Mouse (Mus musculus): ENCODE measurements around the gene Smg6.
"Not testable (repeated sequence)": the region's sequence is repeated elsewhere in the genome, so short reads cannot be mapped to it uniquely, and the experiment has no call there.

Smg6 gene

DNA sequence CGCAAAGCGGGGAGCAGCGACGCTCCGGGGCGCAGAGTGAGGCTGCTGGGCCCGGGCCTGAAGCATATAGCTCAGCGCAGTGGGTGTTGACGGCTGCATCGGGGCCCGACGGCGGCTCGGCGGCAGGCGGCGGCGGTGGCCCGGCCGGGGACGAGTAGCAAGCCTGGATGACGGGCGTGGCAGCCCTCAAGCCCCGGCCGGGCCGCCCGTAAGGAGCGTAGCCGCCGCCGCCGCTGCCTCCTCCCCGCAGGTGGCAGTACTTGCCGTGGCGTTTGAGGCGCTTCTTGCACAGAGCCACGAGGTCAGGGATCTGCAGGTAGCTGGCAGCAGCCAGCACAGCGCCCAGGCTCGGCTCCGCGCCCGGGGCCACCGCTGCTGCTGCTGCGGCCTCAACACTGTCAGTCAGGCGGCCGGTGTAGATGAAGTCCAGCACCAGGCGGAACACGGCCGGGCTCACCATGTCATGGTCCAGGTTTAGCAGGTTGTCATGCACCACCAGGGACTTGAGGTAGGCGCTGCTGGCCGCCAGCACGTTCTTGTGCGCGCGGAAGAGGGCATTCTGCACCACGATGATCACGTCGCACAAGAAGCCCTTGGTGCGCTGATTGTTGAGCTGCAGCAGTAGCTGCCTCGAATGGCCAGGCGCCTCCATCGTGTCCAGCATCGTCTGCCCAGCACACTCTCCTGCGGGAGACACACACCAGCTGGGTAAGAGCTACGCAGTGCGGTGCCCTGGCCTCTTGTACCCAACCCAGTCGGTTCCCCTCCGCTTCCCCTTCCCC is 241.4 kb downstream of the Smg6 start:
- DNase-seq (ENCODE audit: low read depth, low spot score) = peak; percentile 45

DNA sequence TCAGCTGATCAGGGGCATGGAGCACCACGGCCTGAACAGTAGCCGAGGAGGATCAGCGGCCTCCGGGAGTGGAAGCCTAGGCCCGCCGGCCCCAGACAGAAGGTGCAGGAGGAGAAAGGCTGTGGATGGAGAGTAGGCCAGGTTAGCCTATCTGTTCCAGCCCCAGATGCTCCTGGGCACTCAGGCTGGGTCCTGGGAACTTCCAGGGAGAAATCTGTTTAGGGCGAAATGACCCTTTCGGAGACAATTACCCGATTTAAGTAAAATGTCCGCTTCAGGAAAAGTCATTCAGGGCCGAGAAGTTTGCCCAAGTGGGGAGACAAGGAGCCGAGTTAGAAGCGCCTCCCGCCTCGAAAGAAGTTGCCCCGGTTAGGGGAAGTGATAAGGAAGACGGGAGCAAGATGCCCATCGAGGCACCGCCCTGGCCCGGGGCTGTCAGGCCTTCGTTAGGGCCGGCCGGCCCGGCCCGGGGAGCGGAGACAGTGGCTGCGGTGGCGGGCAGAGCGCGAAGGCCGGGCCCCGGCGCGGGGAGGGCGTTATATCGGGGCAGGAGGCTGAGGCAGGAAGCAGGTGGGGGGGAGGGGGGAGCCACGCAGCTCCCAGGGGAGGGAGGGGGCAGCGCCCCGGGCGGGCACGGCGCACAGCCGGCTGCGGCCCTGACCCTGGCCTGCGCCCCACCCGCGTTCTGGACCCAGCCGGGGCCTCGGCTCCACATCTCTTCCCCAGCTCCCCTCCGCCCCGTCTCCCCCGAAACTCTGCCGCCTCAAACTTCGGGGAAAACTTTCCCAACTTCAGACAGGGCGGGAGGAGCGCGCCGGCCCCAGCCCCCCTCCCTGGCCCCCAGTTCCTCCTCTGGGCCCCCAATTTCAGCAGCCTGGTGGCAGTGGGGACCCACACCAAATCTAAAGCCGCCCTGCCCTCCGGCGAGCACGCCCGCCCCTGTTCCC is 242.3 kb downstream of the Smg6 start:
- DNase-seq (ENCODE audit: low read depth, low spot score) = peak; percentile 27

DNA sequence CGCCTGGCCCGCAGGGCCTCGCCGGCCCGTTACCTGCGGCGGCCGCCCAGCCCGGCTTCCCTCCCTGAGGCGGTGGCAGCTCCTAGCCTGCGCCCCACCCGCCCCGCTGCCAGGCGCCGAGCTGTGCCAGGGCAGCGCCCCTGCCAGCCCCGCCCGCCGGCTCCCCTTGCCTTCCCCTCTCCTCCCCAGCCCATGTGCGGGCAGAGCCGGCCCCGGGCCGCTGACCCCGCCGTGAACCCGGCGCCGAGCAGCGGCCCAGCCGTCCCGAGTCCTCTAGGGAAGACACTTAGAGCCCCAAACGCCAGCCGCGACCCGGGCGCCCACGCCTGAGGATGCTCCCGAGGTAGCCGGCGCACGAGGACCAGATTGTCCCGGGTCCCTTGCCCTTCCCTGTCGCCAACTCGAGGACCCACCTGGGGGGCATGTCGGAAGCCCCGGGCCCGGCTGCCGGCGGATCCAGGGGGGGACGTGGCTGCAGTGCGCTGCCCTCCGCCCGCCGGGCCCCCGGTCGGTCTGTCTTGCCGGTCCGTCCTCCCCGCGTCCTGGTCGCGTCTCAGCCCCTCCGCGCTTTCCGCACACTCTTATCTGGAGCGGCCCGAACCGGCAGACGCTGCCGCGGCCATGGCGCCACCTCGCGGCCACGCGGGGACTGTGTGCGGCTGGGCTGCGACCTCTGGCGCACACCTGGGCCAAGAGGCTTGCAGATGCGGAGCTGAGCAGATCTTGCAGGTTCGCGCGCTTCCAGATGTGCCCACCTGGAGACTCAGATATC is 243.2 kb downstream of the Smg6 start:
- peak; percentile 83 for DNase-seq (ENCODE audit: low read depth, low spot score)

DNA sequence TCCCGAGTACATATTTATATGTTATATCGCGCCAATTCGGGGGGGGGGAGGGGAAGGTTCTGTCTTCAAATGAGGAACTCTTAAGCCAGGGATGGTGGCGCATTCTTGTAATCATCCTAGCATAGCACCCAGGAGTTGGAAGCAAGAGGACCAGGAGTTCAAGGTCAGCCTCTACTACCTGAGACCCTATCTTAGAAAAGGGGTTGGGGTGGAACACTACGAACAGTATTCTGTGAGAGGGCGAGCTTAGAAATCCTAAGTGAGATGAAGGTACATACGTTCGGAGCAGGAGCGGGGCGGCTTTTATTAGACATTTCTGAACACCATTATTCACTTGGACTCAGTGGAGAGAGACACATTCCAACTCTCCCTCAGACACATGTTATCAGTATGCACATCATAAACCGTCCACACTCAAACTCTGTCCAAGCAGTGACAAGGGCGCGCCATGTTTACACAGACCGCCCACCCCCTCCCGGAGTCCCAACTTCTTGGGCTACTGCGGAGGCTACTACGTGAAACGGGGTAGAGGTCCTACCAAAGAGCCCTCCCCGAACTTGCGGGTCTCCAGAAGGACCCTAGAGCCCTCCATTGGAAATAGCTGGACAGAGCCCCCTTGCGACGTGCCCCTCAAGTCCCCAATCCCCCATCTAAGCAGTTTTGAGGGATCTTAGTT is 243.9 kb downstream of the Smg6 start, which contains the start of gene Hic1:
Hic1 (minus strand) TSS at position 115 of the 676 bp plus-strand sequence.
- peak; percentile 22 for DNase-seq (ENCODE audit: low read depth, low spot score)

DNA sequence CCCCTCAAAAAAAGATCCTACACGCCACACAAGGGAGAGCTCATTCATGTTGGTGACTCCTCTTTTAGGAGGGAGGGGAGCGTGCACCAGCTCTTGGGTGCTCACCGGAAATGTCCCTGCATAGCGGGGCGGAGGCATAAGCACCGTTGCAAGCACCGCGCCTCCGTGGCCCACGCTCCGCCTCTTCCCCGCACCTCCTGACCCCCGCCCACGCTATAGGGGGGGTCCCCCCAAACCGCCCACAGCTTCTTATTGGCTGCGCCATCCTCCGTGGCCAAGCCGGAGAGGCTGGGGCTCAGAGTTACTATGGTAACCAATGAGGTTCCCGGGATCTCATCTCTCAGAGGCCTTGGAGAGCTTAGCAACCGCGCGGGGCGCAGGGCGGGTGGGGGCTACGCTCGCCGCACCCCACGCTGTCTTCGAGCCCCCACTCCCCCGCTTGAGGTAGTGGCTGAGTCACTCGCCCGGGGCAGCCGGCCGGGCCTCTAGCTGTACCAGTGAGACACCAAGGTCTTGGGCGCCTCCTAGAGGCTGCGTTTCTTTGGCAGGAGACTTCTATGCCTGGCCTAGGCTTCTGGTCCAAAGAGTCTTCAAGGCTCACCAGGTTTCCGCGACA is 244.6 kb downstream of the Smg6 start:
- peak; percentile 95 for DNase-seq (ENCODE audit: low read depth, low spot score)

DNA sequence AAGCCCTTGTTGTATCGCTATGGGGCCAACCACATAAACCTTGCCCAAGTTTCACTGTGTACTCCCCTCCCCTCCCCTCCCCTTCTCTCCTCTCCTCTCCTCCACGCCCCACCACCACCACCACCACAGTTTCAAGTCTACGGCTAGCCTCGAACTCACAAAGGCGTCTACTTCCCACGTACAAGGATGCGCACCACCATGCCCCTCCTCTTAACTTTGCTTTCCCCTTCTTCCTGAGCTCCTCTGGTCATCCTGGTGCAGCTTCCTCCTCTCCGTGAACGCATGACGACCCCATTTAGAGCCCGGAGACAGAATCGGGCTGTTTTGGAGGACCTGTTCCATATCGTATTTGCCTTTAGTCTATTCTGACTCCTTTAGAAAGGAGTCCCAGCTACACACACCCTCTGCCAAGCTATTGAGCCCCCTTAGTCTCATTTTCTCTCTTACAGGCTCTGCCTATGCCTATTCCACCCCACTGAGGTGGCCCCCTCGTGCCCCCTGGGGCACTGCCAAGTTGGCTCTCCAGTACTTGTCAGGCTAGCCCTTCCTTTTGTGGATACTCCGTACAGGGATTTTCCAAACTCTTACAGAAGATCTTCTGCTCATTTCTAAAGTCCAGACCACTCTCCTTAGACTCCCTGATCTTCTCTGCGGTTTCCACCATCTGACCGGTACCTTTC is 245.7 kb downstream of the Smg6 start:
- no peak for DNase-seq (ENCODE audit: low read depth, low spot score)

DNA sequence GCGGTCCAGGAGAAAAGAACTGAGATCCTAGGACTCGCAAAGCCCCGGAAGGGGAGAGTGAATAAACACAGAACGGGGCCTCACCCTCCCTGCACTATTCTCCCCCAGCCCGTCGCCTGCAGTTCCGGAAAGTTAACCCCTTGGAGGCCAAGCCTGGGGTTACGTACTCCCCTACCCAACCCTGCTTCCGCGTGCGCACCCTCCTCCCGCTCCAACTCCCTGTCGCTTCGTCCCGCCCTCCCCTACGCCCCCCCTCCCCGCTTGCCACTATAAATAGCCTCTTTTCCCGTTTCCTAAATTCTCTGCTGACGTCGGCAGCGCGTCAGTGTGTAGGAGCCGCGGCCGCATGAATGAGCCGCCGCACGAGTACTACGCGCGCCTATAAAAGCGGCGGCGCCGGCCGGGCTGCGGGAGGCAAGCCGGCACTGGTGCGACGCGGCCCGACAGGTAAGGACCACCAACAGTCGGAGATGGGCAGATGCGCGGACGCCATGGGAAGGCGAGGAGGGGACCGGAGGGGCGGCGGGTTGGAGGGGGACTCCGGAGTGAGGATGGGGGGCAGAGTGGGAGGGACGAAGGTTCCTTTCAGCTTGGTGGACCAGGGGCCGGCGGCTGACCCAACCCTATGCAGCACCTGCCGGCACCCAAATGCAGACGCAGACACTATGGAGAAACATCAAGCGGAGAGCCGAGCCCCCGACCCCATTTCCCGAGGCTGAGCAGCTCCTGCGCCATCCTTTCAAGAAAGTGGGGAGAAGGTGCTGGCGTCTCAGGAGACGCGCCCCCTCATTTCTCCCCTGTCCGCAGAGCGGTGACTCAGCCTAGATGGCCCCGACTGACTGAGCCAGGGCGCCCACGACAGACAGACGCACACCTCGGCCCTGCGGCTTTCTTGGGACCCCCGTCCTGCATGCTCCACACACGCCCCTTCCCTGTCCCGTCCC is 246.8 kb downstream of the Smg6 start:
- peak; percentile 57 for DNase-seq (ENCODE audit: low read depth, low spot score)

DNA sequence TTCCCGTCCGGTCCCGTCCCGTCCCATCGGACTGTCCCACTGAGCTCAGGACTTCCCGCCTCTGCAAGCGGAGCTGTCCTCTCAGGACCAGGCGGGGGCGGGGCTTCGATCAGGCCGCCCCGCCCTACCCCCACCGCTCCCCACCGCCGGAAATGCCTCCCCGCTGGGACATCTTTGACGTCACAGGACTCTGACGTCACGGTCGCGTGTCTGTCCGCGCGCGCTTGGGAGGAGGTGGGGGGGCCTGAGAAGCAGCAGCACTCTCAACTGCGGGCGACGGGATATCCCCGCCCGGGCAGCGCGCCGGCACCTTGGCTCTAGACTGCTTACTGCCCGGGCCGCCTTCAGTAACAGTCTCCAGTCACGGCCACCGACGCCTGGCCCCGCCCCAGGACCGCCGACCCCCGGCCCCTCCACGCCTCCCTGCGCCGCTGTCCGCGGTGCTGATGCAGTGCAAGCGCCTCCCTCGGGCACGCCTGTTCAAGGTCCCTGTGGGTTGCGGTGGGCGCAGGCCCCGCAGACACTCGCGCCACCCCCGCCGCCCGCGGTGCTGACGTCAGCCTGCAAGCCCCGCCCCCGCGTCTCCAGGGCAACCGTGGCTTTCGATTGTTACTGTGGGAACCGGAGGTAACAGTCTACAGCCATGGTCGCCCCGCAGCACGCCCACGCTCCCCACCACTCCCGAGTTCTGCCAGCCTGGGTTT is 247.6 kb downstream of the Smg6 start:
- DNase-seq (ENCODE audit: low read depth, low spot score) = peak; percentile 95

DNA sequence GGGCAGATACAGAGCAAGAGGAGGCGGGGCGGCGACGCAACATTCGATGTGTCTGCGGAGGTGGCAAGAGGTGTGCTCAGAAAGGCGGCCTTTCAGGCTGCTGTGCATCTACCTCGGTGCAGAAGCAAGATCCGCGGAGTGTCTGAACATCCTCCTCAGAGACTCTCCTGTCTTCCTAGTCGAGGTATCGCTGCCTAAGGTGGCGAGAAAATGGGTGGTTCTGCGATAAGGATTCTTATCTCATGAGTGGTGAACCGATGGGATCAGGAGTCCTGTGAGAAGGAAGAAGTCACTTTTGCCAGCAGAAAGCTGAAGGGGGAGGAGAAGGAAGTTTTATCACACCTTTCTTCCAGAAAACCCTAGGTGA is 248.2 kb downstream of the Smg6 start:
- no peak for DNase-seq (ENCODE audit: low read depth, low spot score)

DNA sequence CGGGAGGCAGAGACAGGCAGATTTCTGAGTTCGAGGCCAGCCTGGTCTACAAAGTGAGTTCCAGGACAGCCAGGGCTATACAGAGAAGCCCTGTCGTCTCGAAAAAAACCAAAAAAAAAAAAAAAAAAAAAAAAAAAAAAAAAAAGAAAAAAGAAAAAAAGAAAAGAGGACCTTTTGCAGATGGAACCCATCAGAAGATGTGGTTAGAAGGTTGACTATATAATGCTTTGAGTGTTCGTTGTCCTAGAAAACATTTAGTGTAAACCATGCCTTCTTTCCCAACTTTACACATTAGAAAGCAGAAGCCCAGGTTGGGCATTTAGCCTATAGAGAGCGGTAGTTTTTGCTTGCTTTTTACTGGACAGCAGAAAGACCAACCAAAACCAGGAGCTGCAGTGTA is 249.0 kb downstream of the Smg6 start:
- not testable (repeated sequence) for DNase-seq (ENCODE audit: low read depth, low spot score)

DNA sequence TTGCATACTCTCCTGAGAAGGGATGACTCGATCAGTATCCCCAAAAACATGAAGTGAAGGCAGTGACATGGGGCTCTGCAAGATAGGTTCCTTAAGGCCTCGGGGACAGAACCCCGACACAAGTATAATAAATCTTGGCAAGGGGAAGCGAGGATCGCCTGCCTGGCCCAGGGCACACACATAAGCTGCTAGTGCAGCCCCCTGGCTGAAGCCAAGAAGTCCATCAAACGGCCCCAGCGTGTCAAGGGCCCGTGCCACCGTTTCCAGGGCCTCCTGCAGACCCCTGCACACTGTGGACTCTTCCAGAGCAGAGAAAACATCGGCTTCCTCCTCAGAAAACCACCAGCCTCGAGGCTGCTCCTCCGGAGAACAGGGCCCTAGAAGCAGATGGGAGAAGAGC is 252.4 kb downstream of the Smg6 start:
- DNase-seq (ENCODE audit: low read depth, low spot score) = peak; percentile 37

DNA sequence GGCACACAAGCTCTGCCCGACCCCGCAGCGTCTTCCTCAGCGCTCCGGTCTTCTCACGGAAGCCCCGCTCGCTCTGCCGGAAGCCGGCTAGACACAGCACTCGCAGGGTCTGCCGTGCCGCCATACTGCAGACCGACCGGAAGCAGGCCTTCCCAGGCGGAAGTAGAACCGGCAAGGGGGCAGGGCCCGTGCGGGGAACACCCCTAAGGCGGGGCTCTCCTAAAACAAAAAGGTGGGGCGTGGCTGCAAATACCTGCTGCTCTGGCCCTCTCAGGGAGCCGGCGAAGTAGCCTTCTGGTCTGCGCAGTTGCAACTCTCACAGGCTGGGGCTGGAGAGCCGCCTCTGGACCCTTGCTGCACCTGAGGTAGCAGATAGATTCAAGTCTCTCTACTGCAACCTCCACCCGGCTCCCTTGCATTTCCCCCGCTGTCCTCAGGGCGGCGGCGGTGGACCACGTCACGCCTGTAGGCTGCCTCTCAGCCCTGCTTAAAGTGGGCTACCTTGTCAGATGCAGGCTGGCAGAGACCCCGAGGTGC is 253.1 kb downstream of the Smg6 start, which contains the start of gene Ovca2:
Ovca2 (minus strand) TSS at position 164 of the 537 bp plus-strand sequence.
- peak; percentile 96 for DNase-seq (ENCODE audit: low read depth, low spot score)

DNA sequence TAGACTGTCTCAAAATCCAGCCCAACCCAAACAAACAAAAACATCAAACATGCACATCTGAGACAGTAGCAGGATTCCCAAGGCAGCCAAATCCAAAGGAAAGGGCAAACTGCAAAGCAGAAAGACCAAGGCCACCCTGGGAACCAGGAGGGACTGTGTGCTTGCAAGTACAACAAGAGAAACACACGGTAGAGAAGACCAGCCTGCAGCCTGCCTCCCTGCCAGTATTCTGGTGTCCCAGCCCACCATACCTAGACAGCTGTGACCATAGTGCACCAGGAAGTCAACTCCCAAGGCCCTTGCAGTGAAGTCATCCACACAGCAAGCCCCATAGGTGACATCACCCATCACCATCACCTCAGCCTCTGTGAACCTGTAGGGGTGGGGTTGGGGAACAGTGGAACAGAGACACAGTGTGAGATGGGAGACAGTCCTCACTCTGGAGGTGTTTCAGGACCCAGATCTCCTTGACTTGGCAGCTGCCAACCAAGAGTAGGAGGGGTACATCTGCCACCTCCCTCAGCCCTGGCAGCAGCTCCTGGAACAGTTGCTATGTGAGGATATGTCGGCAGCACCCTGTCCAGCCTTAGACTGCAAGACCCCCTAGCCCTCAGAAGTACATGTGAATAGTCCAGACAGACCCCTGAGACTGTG is 258.4 kb downstream of the Smg6 start:
- no peak for DNase-seq (ENCODE audit: low read depth, low spot score)

DNA sequence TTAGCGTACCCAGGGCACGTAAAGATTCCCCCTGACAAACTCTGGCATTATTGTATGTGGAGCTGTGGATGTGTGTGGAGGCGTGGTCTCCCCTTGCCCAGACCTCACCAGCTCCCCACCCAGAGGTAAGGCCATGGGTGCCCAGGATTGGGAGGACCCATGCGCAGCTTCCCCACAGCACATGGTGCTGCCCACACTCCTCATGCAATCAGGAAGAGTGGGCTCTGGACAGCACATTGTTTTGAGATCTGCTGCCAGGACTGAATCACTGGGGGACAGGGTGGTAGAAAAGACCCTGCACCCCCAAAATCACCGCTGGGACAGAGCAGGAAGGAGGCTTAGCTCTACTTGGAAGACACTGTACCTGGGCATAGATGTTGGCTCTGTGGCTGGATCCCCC is 258.9 kb downstream of the Smg6 start:
- DNase-seq (ENCODE audit: low read depth, low spot score) = no peak

DNA sequence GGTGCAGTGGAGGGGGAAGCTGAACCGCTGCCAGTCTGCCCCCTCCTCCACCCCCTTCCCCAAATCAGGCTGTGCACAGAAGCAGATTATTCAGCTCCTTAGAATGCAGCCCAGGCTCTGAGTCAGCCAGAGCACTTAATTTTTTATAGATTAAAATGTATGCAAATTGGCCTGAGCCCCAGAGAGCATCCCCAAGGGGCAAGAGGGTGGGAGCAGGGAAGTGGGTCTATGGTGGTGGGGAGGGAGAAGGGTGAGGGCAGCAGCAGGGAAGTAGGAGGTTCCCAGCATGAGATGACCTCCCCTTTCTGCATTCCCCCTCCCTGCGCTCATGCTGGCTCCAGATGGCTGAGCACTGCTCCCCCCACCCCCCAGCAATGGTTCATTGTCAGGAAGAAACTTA is 259.4 kb downstream of the Smg6 start:
- DNase-seq (ENCODE audit: low read depth, low spot score) = no peak

DNA sequence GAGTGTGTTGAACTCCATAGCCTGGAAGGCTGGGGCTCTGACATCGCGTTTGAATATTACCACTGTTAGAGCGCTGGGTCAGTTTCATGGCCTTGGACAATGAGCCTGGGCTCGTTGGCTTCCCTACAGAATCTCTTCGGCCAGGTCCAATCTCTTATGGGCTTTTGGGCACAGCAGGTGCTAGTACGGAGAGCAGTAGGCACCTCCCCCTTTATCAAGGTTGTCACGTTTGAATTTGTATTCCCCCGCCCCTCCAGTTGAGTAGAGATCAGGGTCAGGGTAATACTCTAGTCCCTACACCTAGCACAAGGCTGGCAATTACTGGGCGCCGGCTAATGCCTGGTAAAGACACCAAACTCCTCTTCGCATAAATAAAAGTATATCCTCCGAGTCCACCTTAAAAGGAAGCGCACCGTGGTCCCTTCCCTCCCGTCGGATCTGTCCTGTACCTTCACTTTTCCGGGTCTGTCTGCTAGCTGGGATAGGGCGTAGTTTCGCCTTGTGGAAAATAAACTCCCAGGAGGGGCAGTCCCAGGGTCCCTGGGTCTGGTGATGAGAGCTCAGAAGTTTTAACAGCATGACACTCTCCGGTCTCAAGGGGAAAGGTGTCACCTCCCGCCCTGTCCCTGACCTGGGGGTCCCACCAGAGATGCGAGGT is 264.2 kb downstream of the Smg6 start:
- DNase-seq (ENCODE audit: low read depth, low spot score) = peak; percentile 78

DNA sequence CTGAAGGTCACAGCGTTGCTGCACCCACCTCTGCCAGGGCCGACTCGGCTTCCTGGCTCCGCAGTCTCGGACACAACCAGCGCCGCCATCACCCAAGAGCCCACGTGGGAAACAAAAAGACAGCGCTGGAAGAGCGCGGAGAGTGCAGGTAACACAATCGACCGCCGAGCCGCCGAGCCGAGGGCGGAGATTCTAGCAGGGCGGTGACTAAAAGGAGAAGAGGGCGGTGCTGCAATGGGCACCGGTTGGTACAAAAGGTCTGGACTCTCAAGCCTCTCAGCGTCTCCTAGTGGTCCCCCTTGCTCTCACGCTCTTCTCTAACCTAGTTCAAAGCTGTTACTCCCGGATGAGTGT is 264.7 kb downstream of the Smg6 start:
- peak; percentile 96 for DNase-seq (ENCODE audit: low read depth, low spot score)

Data from R1 (cell line).